Mouse (Mus musculus): Measurements from ENCODE around the gene March4. TPM values are rescaled to one million over a fixed set of nuclear protein-coding genes. Genes with fewer than 3 reads are reported as not detected.

The March4 gene
- polyA plus RNA-seq (2015; fragmentation: Nextera tagmentation; extraction: Ambion mirVana), result 9.4 and 10.3 TPM in 2 replicates

GRCm38 (mm10) chr1:72536611-72537351 lies at the start of gene March4:
March4 (minus strand) TSS chr1:72536930.
- under 1% methylated on average over 41 of the region's 41 CpGs for WGBS

GRCm38 (mm10) chr1:72585971-72586875 lies 49.5 kb upstream of the March4 start:
- no peak for ATAC-seq
- no peak overlapping the region for H3K9ac ChIP-seq (ENCODE audit: low read depth, low read length)
- 84% methylated on average over 17 of the region's 17 CpGs for WGBS
- H3K9me3 ChIP-seq (ENCODE audit: control insufficient read depth, low read length), result no peaks in the 10 kb centered on the region
- H3K27me3 ChIP-seq (replicated peaks; ENCODE audit: control insufficient read depth, insufficient read depth, low read length), result no peaks in the 10 kb centered on the region
- H3K27ac ChIP-seq (ENCODE audit: low read depth, low read length), result no peak overlapping the region
- no peak overlapping the region for H3K4me2 ChIP-seq (ENCODE audit: low read length)
- H3K4me3 ChIP-seq (ENCODE audit: low read length), result no peak overlapping the region
- peaks cover 21% of the 10 kb centered on the region for H3K36me3 ChIP-seq (ENCODE audit: control insufficient read depth, insufficient read depth, low read length)
- peaks cover 15% of the 10 kb centered on the region for H3K4me1 ChIP-seq (ENCODE audit: control insufficient read depth, insufficient read depth, low read depth, low read length)

More at GRCm38 (mm10) chr1:72536611-72537351, at the start of gene March4:
- Histone ChIP-seq H3K9ac (ENCODE audit: low read depth, low read length) (peak within 1 kb of the TSS; percentile 78), H3K9me3 (ENCODE audit: control insufficient read depth, low read length) (no peaks in the 10 kb centered on the region), H3K4me3 (ENCODE audit: low read length) (peak within 1 kb of the TSS; percentile 58), H3K27ac (ENCODE audit: low read depth, low read length) (peak within 1 kb of the TSS; percentile 88), H3K4me1 (ENCODE audit: control insufficient read depth, insufficient read depth, low read depth, low read length) (peaks cover 11% of the 10 kb centered on the region), H3K4me2 (ENCODE audit: low read length) (peak within 1 kb of the TSS; percentile 82), H3K27me3 (replicated peaks; ENCODE audit: control insufficient read depth, insufficient read depth, low read length) (no peaks in the 10 kb centered on the region), H3K36me3 (ENCODE audit: control insufficient read depth, insufficient read depth, low read length) (no peaks in the 10 kb centered on the region)
- peak; percentile 81 for ATAC-seq

- 83% methylated on average over 4 of the region's 4 CpGs for WGBS
- no peaks in the 10 kb centered on the region for H3K27me3 ChIP-seq (replicated peaks; ENCODE audit: control insufficient read depth, insufficient read depth, low read length)
- peak overlapping the region; percentile 76 for H3K9ac ChIP-seq (ENCODE audit: low read depth, low read length)
- peaks cover 18% of the 10 kb centered on the region for H3K36me3 ChIP-seq (ENCODE audit: control insufficient read depth, insufficient read depth, low read length)
- peaks cover 15% of the 10 kb centered on the region for H3K4me1 ChIP-seq (ENCODE audit: control insufficient read depth, insufficient read depth, low read depth, low read length)
- H3K4me2 ChIP-seq (ENCODE audit: low read length), result peak overlapping the region; percentile 81
- H3K27ac ChIP-seq (ENCODE audit: low read depth, low read length), result peak overlapping the region; percentile 97
- H3K4me3 ChIP-seq (ENCODE audit: low read length), result peak overlapping the region; percentile 77
- no peak for ATAC-seq
- no peaks in the 10 kb centered on the region for H3K9me3 ChIP-seq (ENCODE audit: control insufficient read depth, low read length)
These were observed 47.2 kb upstream of the March4 start for GRCm38 (mm10) chr1:72583906-72584305.

GRCm38 (mm10) chr1:72582947-72583731 lies 46.4 kb upstream of the March4 start, which contains the start of gene Smarcal1:
Smarcal1 (plus strand) TSS chr1:72583251.
- under 1% methylated on average over 25 of the region's 25 CpGs for WGBS
- peak; percentile 99 for ATAC-seq

GRCm38 (mm10) chr1:72578806-72579205 lies 42.1 kb upstream of the March4 start:
- peak overlapping the region; percentile 15; the same call in 1 of the 2 replicates for H3K4me2 ChIP-seq (ENCODE audit: low read length)
- no peak overlapping the region; the same call in 1 of the 2 replicates for H3K9ac ChIP-seq (ENCODE audit: low read depth, low read length)
- no peak for ATAC-seq
- no peaks in the 10 kb centered on the region for H3K9me3 ChIP-seq (ENCODE audit: control insufficient read depth, low read length)
- no peaks in the 10 kb centered on the region for H3K27me3 ChIP-seq (replicated peaks; ENCODE audit: control insufficient read depth, insufficient read depth, low read length)
- H3K4me1 ChIP-seq (ENCODE audit: control insufficient read depth, insufficient read depth, low read depth, low read length), result peaks cover 14% of the 10 kb centered on the region
- no peak overlapping the region for H3K4me3 ChIP-seq (ENCODE audit: low read length)
- 22% methylated on average over 4 of the region's 4 CpGs for whole genome bisulfite sequencing
- no peak overlapping the region for H3K27ac ChIP-seq (ENCODE audit: low read depth, low read length)
- H3K36me3 ChIP-seq (ENCODE audit: control insufficient read depth, insufficient read depth, low read length), result no peaks in the 10 kb centered on the region

More at GRCm38 (mm10) chr1:72582947-72583731, 46.4 kb upstream of the March4 start, which contains the start of gene Smarcal1:
- Histone ChIP-seq H3K27me3 (replicated peaks; ENCODE audit: control insufficient read depth, insufficient read depth, low read length) (no peaks in the 10 kb centered on the region), H3K4me1 (ENCODE audit: control insufficient read depth, insufficient read depth, low read depth, low read length) (peaks cover 19% of the 10 kb centered on the region), H3K4me3 (ENCODE audit: low read length) (peak within 1 kb of the TSS; percentile 77), H3K9me3 (ENCODE audit: control insufficient read depth, low read length) (no peaks in the 10 kb centered on the region), H3K27ac (ENCODE audit: low read depth, low read length) (peak within 1 kb of the TSS; percentile 97), H3K36me3 (ENCODE audit: control insufficient read depth, insufficient read depth, low read length) (peaks cover 18% of the 10 kb centered on the region), H3K4me2 (ENCODE audit: low read length) (peak within 1 kb of the TSS; percentile 81), H3K9ac (ENCODE audit: low read depth, low read length) (peak within 1 kb of the TSS; percentile 76)

GRCm38 (mm10) chr1:72578351-72578750 lies 41.6 kb upstream of the March4 start:
- no peaks in the 10 kb centered on the region for H3K36me3 ChIP-seq (ENCODE audit: control insufficient read depth, insufficient read depth, low read length)
- no peak overlapping the region for H3K27ac ChIP-seq (ENCODE audit: low read depth, low read length)
- H3K4me3 ChIP-seq (ENCODE audit: low read length), result no peak overlapping the region
- H3K9ac ChIP-seq (ENCODE audit: low read depth, low read length), result peak overlapping the region; percentile 11; the same call in 1 of the 2 replicates
- no peaks in the 10 kb centered on the region for H3K9me3 ChIP-seq (ENCODE audit: control insufficient read depth, low read length)
- peak overlapping the region; percentile 15; the same call in 1 of the 2 replicates for H3K4me2 ChIP-seq (ENCODE audit: low read length)
- peaks cover 11% of the 10 kb centered on the region for H3K4me1 ChIP-seq (ENCODE audit: control insufficient read depth, insufficient read depth, low read depth, low read length)
- no peak for ATAC-seq
- WGBS, result 29% methylated on average over 15 of the region's 15 CpGs
- H3K27me3 ChIP-seq (replicated peaks; ENCODE audit: control insufficient read depth, insufficient read depth, low read length), result no peaks in the 10 kb centered on the region

- H3K9me3 ChIP-seq (ENCODE audit: control insufficient read depth, low read length), result no peaks in the 10 kb centered on the region
- 4% methylated on average over 12 of the region's 12 CpGs for WGBS
- peak overlapping the region; percentile 10; the same call in 1 of the 2 replicates for H3K4me3 ChIP-seq (ENCODE audit: low read length)
- no peaks in the 10 kb centered on the region for H3K36me3 ChIP-seq (ENCODE audit: control insufficient read depth, insufficient read depth, low read length)
- H3K4me1 ChIP-seq (ENCODE audit: control insufficient read depth, insufficient read depth, low read depth, low read length), result peaks cover 11% of the 10 kb centered on the region
- peak overlapping the region; percentile 44 for H3K9ac ChIP-seq (ENCODE audit: low read depth, low read length)
- no peak overlapping the region for H3K27ac ChIP-seq (ENCODE audit: low read depth, low read length)
- H3K27me3 ChIP-seq (replicated peaks; ENCODE audit: control insufficient read depth, insufficient read depth, low read length), result no peaks in the 10 kb centered on the region
- H3K4me2 ChIP-seq (ENCODE audit: low read length), result peak overlapping the region; percentile 42
- ATAC-seq, result no peak
These were observed 40.8 kb upstream of the March4 start for GRCm38 (mm10) chr1:72577481-72577922.

- Histone ChIP-seq H3K27me3 (replicated peaks; ENCODE audit: control insufficient read depth, insufficient read depth, low read length) (no peaks in the 10 kb centered on the region), H3K4me1 (ENCODE audit: control insufficient read depth, insufficient read depth, low read depth, low read length) (peaks cover 11% of the 10 kb centered on the region), H3K4me3 (ENCODE audit: low read length) (no peak overlapping the region), H3K9me3 (ENCODE audit: control insufficient read depth, low read length) (no peaks in the 10 kb centered on the region), H3K36me3 (ENCODE audit: control insufficient read depth, insufficient read depth, low read length) (no peaks in the 10 kb centered on the region), H3K4me2 (ENCODE audit: low read length) (no peak overlapping the region), H3K27ac (ENCODE audit: low read depth, low read length) (no peak overlapping the region), H3K9ac (ENCODE audit: low read depth, low read length) (no peak overlapping the region)
- 54% methylated on average over 4 of the region's 4 CpGs for WGBS
- no peak for ATAC-seq
These were observed 38.4 kb upstream of the March4 start for GRCm38 (mm10) chr1:72575121-72575520.

Data from hindbrain, embryonic 16.5 days (tissue).